ENCODE assay signal across 8 mouse cellular contexts in the genomic region with DNA sequence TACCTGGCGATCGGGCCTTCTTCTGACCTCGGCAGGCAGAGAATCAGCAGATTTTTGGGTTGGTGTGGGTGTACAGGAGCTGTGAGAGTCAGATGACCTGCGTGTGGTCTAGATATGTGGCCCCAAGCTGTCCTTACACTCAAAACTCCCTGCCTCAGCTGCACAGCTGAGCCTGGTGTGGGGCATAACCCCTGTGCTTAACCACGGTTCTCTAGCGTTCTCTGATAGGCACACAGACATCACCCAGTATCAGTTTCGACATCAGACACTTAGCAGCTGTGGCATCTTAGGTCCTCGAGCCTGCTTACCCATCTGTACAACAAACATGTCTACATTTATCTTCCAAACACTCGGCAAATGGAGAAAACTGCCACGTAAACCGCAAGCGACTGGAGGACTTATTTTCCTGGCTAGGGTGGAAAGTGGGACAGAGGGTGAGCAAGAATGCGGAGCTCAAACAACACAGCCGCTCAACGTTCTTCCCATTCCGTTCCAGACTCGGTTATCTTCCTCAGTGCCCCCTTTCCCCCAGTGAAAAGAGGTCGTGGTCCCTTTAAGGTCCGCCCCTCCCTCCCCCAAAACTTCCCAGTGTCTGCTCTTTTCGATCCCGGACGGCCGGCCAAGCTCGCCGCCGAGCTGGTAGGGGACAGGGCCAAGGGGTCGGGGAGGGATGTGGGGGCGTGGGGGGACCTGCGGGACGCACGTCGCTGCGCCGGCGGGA. TPM values are rescaled to one million over a fixed set of nuclear protein-coding genes. Genes with fewer than 3 reads are reported as not detected.
DNase-seq lines count a peak whose midpoint lies in the region; ATAC-seq and TF ChIP-seq lines count a peak whose summit lies in the region.

A gene (plus strand): TSS at position 321 of the 721 bp plus-strand sequence.

- peaks cover 15% of the 10 kb centered on the region for H3K36me3 ChIP-seq in limb, embryonic 13.5 days
- peaks cover 14% of the 10 kb centered on the region for H3K36me3 ChIP-seq in midbrain, embryonic 14.5 days (ENCODE audit: control insufficient read depth, insufficient read depth, low read length)

- peak within 1 kb of the TSS; percentile 92 for H3K27ac ChIP-seq in bone marrow macrophage, adult 2 months (ENCODE audit: insufficient read depth, low read depth, low read length)
- H3K27ac ChIP-seq in limb, embryonic 13.5 days = peak within 1 kb of the TSS; percentile 100
- H3K27ac ChIP-seq in midbrain, embryonic 14.5 days (replicated peaks; ENCODE audit: low read depth, low read length) = peak within 1 kb of the TSS; percentile 99

- peak; percentile 55 for DNase-seq in right cerebral cortex, postnatal 14 days
- no peak for DNase-seq in right cerebral cortex, adult 18-20 months
- DNase-seq in gastrocnemius, postnatal 25 days = no peak
- peak; percentile 76 for DNase-seq in midbrain, embryonic 14.5 days

- no peak for TF ChIP-seq CTCF in bone marrow macrophage, adult 2 months (IDR thresholded peaks at IDR 0.05; ENCODE audit: low read depth, low read length)

- peak within 1 kb of the TSS; percentile 77 for H3K4me3 ChIP-seq in bone marrow macrophage, adult 2 months (ENCODE audit: insufficient read depth, low read length)
- H3K4me3 ChIP-seq in limb, embryonic 13.5 days = peak within 1 kb of the TSS; percentile 73
- peak within 1 kb of the TSS; percentile 77 for H3K4me3 ChIP-seq in midbrain, embryonic 14.5 days (replicated peaks; ENCODE audit: low read depth, low read length)

- peak within 1 kb of the TSS; percentile 96 for H3K4me2 ChIP-seq in limb, embryonic 13.5 days (replicated peaks)
- H3K4me2 ChIP-seq in midbrain, embryonic 14.5 days (ENCODE audit: low read length) = peak within 1 kb of the TSS; percentile 80

- peak; percentile 21 for ATAC-seq in inflammation-experienced regulatory T-cells, adult 6 months
- ATAC-seq in limb, embryonic 13.5 days (ENCODE audit: low FRiP score, low read depth) = peak; percentile 20
- ATAC-seq in midbrain, embryonic 14.5 days (ENCODE audit: low FRiP score, low TSS enrichment) = peak; percentile 9
- ATAC-seq in frontal cortex, adult (ENCODE audit: low TSS enrichment) = no peak

- peak within 1 kb of the TSS; percentile 92 for H3K9ac ChIP-seq in limb, embryonic 13.5 days
- peak within 1 kb of the TSS; percentile 88 for H3K9ac ChIP-seq in midbrain, embryonic 14.5 days (replicated peaks; ENCODE audit: low read length)

- no peaks in the 10 kb centered on the region for H3K9me3 ChIP-seq in limb, embryonic 13.5 days
- H3K9me3 ChIP-seq in midbrain, embryonic 14.5 days (ENCODE audit: control insufficient read depth, low read length) = no peaks in the 10 kb centered on the region

- H3K27me3 ChIP-seq in limb, embryonic 13.5 days = no peaks in the 10 kb centered on the region
- no peaks in the 10 kb centered on the region for H3K27me3 ChIP-seq in midbrain, embryonic 14.5 days (ENCODE audit: control insufficient read depth, insufficient read depth, low read length)

- 2% methylated on average over 35 of the region's 35 CpGs for WGBS in limb, embryonic 13.5 days
- 3% methylated on average over 35 of the region's 35 CpGs for WGBS in midbrain, embryonic 14.5 days

- peaks cover 20% of the 10 kb centered on the region for H3K4me1 ChIP-seq in bone marrow macrophage, adult 2 months (ENCODE audit: control insufficient read depth, insufficient read depth, low read length)
- peaks cover 34% of the 10 kb centered on the region for H3K4me1 ChIP-seq in limb, embryonic 13.5 days
- H3K4me1 ChIP-seq in midbrain, embryonic 14.5 days (ENCODE audit: control insufficient read depth, insufficient read depth, low read length) = peaks cover 22% of the 10 kb centered on the region

- no peak for TF ChIP-seq POLR2A in bone marrow macrophage, adult 2 months (IDR thresholded peaks at IDR 0.05; ENCODE audit: borderline replicate concordance, low read depth, low read length)

RNA-seq across cellular contexts. Expression of the gene that starts here (rescaled TPM):
- polyA plus RNA-seq in bone marrow macrophage, adult 2 months (2012; ENCODE audit: insufficient read depth, insufficient read length, missing spikeins) = 252 and 256 TPM in 2 replicates
- 100 to 1,000 TPM; 118 to 120 TPM for total RNA-seq in gastrocnemius, postnatal 25 days (2021)
- polyA plus RNA-seq in inflammation-experienced regulatory T-cells, adult 6 months (2017; shearing (Covaris generic)) = 100 to 1,000 TPM; 171 to 386 (median 383) TPM
- polyA plus RNA-seq in limb, embryonic 13.5 days (2015; fragmentation: Nextera tagmentation; extraction: Ambion mirVana) = 284 and 285 TPM in 2 replicates
- 168 and 170 TPM in 2 replicates for polyA plus RNA-seq in midbrain, embryonic 14.5 days (2014; fragmentation: Nextera tagmentation; extraction: Ambion mirVana)

Comparison
In these comparisons a context has a peak if more than half of its experiments do, and no peak if none do; other contexts are left out.
1. DNase-seq: peak in right cerebral cortex, postnatal 14 days (single experiment) and midbrain, embryonic 14.5 days (single experiment); none in right cerebral cortex, adult 18-20 months (single experiment) and gastrocnemius, postnatal 25 days (single experiment).
2. Peak in every context shown above with its lines, with median percentiles within 50 percentile points of each other: H3K27ac ChIP-seq and H3K4me3 ChIP-seq.